Mouse (Mus musculus) heart, adult 2 months (tissue): Measurements from ENCODE around the gene Zp2. TPM values are rescaled to one million over a fixed set of nuclear protein-coding genes. Genes with fewer than 3 reads are reported as not detected.

Experiments used
- DNase-seq, 2 experiments: peaks; one replicate each; pipeline ENCODE4 v3.0.0; 2021
- H3K27ac ChIP-seq: fragments of 200-600 bp; 2 replicates; pipeline ENCODE4 v1.8.1; 2022
- H3K27me3 ChIP-seq: fragments of 200-500 bp; 2 replicates; pipeline ENCODE4 v1.6.1; 2012; ENCODE audit warnings: mild to moderate bottlenecking, low read length, inconsistent platforms, mixed read lengths; ENCODE audit not compliant: control insufficient read depth, insufficient read depth
- H3K36me3 ChIP-seq: fragments of 200-500 bp; 2 replicates; pipeline ENCODE4 v1.6.1; 2012; ENCODE audit warnings: low read length, inconsistent platforms; ENCODE audit not compliant: control insufficient read depth, insufficient read depth
- H3K4me1 ChIP-seq: fragments of 200-500 bp; 2 replicates; pipeline ENCODE4 v1.6.1; 2011; ENCODE audit warnings: low read length; ENCODE audit not compliant: control insufficient read depth, insufficient read depth
- H3K4me3 ChIP-seq: fragments of 200-600 bp; 2 replicates; pipeline ENCODE4 v1.8.1; 2022
- H3K79me2 ChIP-seq: fragments of 200-500 bp; replicated peaks from 2 replicates; pipeline ENCODE4 v1.6.1; 2012; ENCODE audit warnings: mild to moderate bottlenecking, inconsistent platforms, low read length, moderate library complexity, mixed read lengths; ENCODE audit not compliant: control insufficient read depth, insufficient read depth
- H3K9ac ChIP-seq: fragments of 200-500 bp; 2 replicates; pipeline ENCODE4 v1.6.1; 2012; ENCODE audit warnings: low read depth, mild to moderate bottlenecking, control low read depth, inconsistent platforms, low read length, mixed read lengths
- CTCF ChIP-seq: fragments of 200-600 bp; IDR thresholded peaks from 2 replicates; pipeline ENCODE4 v1.8.1; 2022; ENCODE audit warnings: antibody characterized with exemption, mild to moderate bottlenecking, moderate library complexity
- EP300 ChIP-seq: fragments of 200-500 bp; IDR thresholded peaks from 2 replicates; pipeline ENCODE4 v1.6.1; 2011; ENCODE audit warnings: low read depth, low read length, control low read depth; ENCODE audit not compliant: insufficient read depth
- POLR2A ChIP-seq: fragments of 200-500 bp; IDR thresholded peaks from 2 replicates; pipeline ENCODE4 v1.6.1; 2011; ENCODE audit warnings: mild to moderate bottlenecking, low read depth, low read length, control low read depth; ENCODE audit not compliant: insufficient read depth
- WGBS: fragments of 180-500 bp; shearing (Covaris S2); methylation state at CpG from one replicate; pipeline ENCODE4 v1.1.7; 2018; 5-methylcytosine and 5-hydroxymethylcytosine counted together
- intact Hi-C: fragments of 180-260 bp; cut with DNase I; formaldehyde crosslinking; loops from one replicate; pipeline ENCODE4 v1.15.1; 2025
- polyA plus RNA-seq: library from polyadenylated mRNA; depleted of rRNA; stranded (reverse); fragments of >200 nt; gene quantifications from 2 replicates; pipeline ENCODE4 v1.2.3, GENCODE M21; 2012
- total RNA-seq, 2 experiments: library from RNA; stranded (reverse); gene quantifications; 2 replicates each; pipeline ENCODE4 v1.2.3; 2021

The Zp2 gene
- total and polyA plus RNA-seq, 3 experiments, result 0.29 to 0.76 (median 0.41) TPM

- H3K4me1 ChIP-seq, result 0 out of 2 replicates have a peak, but pooled peaks cover 1% of the 10 kb centered on the region
- DNase-seq, result no peak
- no peaks in the 10 kb centered on the region for H3K27me3 ChIP-seq
- H3K79me2 ChIP-seq, result no peaks in the 10 kb centered on the region
- 34% methylated on average over 5 of the region's 5 CpGs for WGBS
- H3K36me3 ChIP-seq, result no peaks in the 10 kb centered on the region
- H3K4me3 ChIP-seq, result no peak overlapping the region
- intact Hi-C loops, result loop anchor here (10.0 kb wide), 1 partner anchor 508 kb away; the partner anchor contains the start of gene Uqcrc2
- TF ChIP-seq CTCF (no peak), POLR2A (no peak), EP300 (no peak)
- no peak overlapping the region for H3K9ac ChIP-seq
- no peak overlapping the region for H3K27ac ChIP-seq
Measured at GRCm38 (mm10) chr7:120126976-120127685, 18.0 kb downstream of the Zp2 start.

- peak; percentile 62 to 67 for DNase-seq
- 0 out of 2 replicates have a peak, but pooled peaks cover 1% of the 10 kb centered on the region for H3K4me1 ChIP-seq
- H3K79me2 ChIP-seq, result no peaks in the 10 kb centered on the region
- H3K36me3 ChIP-seq, result no peaks in the 10 kb centered on the region
- intact Hi-C loops, result loop anchor here (1.0 to 10.0 kb wide), 3 partner anchors 78 to 510 kb away; partner anchors contain the start of genes Abca14 and Uqcrc2
- 3% methylated on average over 3 of the region's 3 CpGs for WGBS
- no peaks in the 10 kb centered on the region for H3K27me3 ChIP-seq
- no peak overlapping the region for H3K4me3 ChIP-seq
- H3K27ac ChIP-seq, result no peak overlapping the region
- H3K9ac ChIP-seq, result no peak overlapping the region
- TF ChIP-seq POLR2A (no peak), CTCF (peak; percentile 76), EP300 (peak; percentile 74)
Measured at GRCm38 (mm10) chr7:120124844-120125243, 20.2 kb downstream of the Zp2 start.

DNA sequence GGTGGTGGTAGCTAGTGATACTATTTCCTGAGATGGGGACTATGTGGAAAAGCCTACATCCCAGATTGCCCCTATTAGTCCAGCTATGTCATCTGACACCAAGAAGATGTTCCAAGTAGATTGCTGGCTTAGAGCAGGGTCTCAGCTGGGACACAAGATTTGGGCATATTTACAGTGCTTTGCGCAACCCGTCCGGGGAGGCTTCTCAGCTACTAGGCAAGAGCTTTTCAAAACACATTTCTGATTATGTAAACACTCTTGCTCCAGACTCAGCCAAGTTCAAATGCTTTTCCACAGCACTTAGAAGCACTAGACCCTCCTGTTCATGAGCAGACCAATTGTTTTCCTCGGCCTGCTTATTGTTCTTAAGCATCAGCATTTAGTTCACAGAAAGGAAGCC lies 21.3 kb downstream of the Zp2 start:
- peak; percentile 55 to 56 for DNase-seq
- intact Hi-C loops, result loop anchor here (1.0 to 10.0 kb wide), 3 partner anchors 80 to 511 kb away; partner anchors contain the start of genes Abca14 and Uqcrc2
- Histone ChIP-seq H3K27me3 (no peaks in the 10 kb centered on the region), H3K9ac (no peak overlapping the region), H3K4me1 (0 out of 2 replicates have a peak, but pooled peaks cover 1% of the 10 kb centered on the region), H3K4me3 (no peak overlapping the region), H3K27ac (no peak overlapping the region; the same call in 1 of the 2 replicates), H3K79me2 (no peaks in the 10 kb centered on the region), H3K36me3 (no peaks in the 10 kb centered on the region)
- TF ChIP-seq EP300, result no peak
- no peak for TF ChIP-seq POLR2A
- TF ChIP-seq CTCF, result no peak
- WGBS, result 55% methylated on average over 4 of the region's 4 CpGs

DNA sequence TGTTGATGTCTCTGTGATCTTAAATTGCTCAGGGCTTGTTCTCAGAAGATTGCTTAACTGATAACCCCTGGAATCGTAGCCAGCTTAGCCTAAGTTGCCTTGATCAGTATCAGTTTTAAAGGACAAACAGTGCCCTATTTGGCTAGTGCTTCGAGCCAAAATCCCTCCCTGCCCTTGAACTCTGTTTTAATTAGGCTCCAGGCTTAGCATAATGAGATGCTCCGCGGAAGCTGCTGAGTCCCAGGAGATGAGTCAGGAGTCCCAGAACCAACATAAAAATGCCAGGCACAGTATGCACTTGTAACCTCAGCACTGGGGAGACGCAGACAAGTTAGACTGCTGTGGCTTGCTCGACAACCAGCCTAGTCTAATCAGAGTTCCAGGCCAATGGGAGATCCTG lies 27.6 kb downstream of the Zp2 start:
- Histone ChIP-seq H3K79me2 (no peaks in the 10 kb centered on the region), H3K36me3 (no peaks in the 10 kb centered on the region), H3K4me3 (no peak overlapping the region), H3K9ac (no peak overlapping the region), H3K4me1 (no peaks in the 10 kb centered on the region), H3K27me3 (no peaks in the 10 kb centered on the region), H3K27ac (no peak overlapping the region)
- no peak for DNase-seq
- intact Hi-C loops, result no loop called here
- TF ChIP-seq EP300 (no peak), CTCF (no peak), POLR2A (no peak)
- 71% methylated on average over 6 of the region's 6 CpGs for WGBS

GRCm38 (mm10) chr7:120116976-120117375 lies 28.1 kb downstream of the Zp2 start:
- H3K36me3 ChIP-seq, result no peaks in the 10 kb centered on the region
- no peak overlapping the region for H3K9ac ChIP-seq
- H3K79me2 ChIP-seq, result no peaks in the 10 kb centered on the region
- intact Hi-C loops, result no loop called here
- TF ChIP-seq EP300 (no peak), CTCF (no peak), POLR2A (no peak)
- DNase-seq, result no peak
- no peaks in the 10 kb centered on the region for H3K4me1 ChIP-seq
- no peak overlapping the region for H3K4me3 ChIP-seq
- no peaks in the 10 kb centered on the region for H3K27me3 ChIP-seq
- H3K27ac ChIP-seq, result no peak overlapping the region
- 93% methylated on average over 5 of the region's 5 CpGs for WGBS

DNA sequence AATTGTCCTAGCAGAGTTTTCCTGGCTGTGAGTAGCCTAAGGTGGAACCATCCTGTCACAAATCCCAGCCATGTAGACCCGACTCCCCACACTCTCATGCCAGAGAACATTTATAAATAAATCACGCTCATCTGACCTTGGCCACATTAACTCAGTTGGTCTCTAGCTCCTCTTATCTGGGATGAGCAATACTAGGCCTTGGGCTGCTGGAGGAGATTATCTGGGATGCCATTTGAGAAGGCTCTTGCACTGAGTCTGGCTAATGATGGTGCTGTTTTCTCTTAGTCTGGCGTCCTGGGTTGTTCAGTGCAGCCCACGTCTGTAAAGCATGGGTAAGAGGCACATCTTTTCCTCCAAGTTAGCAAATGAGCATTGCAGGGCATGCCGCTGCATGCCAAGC lies 35.4 kb downstream of the Zp2 start:
- no peak for DNase-seq
- H3K4me1 ChIP-seq, result peaks cover 1% of the 10 kb centered on the region; the same call in 1 of the 2 replicates
- H3K27me3 ChIP-seq, result no peaks in the 10 kb centered on the region
- TF ChIP-seq CTCF (no peak), EP300 (no peak), POLR2A (no peak)
- 59% methylated on average over 5 of the region's 5 CpGs for WGBS
- H3K79me2 ChIP-seq, result no peaks in the 10 kb centered on the region
- intact Hi-C loops, result no loop called here
- no peak overlapping the region for H3K27ac ChIP-seq
- H3K36me3 ChIP-seq, result peaks cover 9% of the 10 kb centered on the region; the same call in 1 of the 2 replicates
- no peak overlapping the region for H3K4me3 ChIP-seq
- no peak overlapping the region for H3K9ac ChIP-seq
